Mouse (Mus musculus) layer of hippocampus, postnatal 25 days (tissue): ENCODE data around the gene Nxpe3. TPM values are rescaled to one million over a fixed set of nuclear protein-coding genes. Genes with fewer than 3 reads are reported as not detected.

Experiments
- DNase-seq, 2 experiments: peaks; one replicate each; pipeline ENCODE4 v3.0.0; 2022; ENCODE audit warnings: mixed read lengths in 2 of 2, low spot score in 1 of 2; ENCODE audit errors: extremely low spot score in 1 of 2
- total RNA-seq, 2 experiments: library from RNA; stranded (reverse); gene quantifications; 2 replicates each; pipeline ENCODE4 v1.2.3; 2021

The Nxpe3 gene
- total RNA-seq = 10 to 100 TPM; 11.2 to 11.6 TPM

DNA sequence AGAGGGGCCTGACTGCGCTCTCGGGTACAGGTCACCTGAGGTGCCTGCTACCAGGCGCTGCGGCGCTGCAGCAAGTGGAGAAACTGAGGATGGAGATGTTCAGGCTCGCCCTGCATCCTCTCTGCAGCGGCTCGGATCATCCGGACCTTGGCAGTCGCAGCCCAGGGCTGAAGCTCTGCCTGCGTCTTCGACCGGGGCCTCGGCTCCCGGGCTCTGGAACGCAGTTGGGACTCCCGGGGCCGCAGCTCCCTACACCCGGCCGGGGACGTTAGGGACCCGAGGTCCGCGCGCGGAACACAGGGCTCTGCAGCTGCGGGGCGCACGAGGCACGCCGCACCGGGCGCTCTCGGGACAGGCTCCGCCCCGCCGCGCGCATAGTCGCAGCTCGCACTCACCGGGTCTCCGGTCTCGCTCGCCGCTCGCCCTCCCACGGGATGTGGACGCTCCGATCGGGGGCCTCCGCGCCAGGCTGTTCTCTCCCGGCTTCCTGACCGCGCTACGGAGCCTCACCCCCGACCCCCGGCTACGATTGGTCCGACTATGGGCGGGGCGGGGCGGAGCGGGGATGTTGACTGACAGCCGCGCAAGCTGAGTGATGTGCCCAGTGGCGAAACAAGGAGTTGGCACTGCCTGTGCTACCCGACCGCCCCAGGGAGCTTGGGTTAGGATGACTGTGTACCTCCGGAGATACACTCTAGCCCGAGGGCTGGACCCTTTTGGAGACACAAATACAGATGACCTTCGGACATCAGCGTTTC is at the start of gene Nxpe3:
Gene Nxpe3 (minus strand): TSS at position 393 of the 758 bp plus-strand sequence.
- DNase-seq = peak; percentile 77 to 90

DNA sequence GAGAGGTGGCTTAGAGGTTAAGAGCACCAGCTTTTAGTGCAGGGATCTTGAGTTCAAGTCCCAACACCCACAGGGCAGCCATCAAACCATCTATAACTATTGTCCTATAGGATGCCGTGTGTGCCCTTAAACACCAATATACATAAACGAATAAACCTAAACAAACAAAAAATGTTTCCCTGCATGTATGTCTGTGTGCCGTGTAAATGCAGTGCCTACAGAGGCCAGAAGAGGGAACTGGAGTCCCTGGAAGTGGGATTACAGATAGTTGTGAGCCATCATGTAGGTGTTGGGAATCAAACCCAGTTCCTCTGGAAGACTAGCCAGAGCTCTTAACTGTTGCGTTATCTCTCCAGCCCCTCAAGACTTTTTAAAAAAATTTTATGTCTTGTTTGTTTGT is 45.7 kb upstream of the Nxpe3 start:
- DNase-seq = no peak

DNA sequence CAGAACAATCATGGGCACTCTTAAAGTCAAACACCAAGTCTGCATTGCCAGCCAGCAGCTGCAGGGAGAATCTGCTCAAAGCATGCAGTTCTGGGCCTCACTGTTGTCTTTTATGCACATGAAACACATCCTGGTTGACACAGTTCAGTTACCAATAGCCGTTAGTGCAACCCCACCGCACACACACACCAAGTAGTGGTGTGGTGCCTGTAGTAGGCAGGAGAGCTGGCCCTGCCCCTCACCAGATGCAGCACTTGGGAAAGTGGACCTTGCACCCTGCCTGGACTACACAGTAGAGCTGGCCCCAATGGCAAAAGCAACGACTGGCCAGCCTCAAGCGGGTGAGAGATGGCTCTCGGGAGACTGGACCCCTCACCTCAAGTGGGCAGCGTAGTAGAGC is 44.6 kb upstream of the Nxpe3 start:
- DNase-seq = no peak

DNA sequence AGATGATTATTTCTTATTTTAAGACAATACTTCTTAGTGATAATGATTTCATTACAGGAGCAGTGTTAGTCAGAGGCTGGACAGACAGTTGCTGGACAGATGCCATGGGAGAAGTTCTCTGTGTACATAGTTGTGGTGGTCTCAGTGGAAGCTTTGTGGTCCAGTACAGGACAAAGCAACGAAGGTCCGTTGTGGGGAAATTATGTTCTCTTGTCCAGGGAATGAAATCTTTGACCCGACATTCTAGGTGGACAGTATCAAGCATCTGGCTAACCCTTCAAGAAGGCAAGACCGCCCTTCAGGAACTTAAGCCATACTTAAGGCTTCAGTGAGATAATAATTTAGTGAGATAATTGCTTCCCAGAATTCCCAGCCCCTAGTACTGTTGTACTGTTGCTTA is 43.7 kb upstream of the Nxpe3 start:
- no peak for DNase-seq

DNA sequence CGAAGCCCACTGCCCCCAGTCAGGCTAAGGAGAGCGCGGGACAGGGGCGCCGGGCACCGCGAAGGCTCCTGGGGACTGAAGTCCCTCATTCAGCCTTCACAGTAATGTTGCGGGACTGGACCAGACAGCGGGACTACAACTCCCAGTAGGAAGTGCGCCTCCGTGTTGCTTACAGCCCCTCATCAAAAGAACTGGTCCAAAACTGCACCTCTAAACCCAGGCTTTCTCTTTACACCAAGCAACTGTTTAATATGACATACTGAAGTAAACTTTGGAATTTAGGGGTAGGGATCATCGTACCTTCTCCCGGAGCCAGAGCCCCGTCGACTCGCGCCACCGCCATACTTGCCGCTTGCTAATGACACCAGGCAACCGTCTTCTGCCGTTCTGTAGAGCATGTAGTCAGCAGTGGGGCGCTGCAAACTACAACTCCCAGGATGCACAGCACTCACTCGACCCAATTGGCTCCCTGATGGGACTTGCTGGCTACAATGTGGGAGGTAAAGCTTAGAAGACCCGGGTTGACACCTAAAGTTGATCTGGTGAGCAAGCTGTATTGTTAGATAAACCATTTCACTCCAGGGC is 39.5 kb upstream of the Nxpe3 start, which contains the start of gene Cep97:
Gene Cep97 (minus strand): TSS at position 403 of the 585 bp plus-strand sequence.
- DNase-seq = peak; percentile 76 to 84

DNA sequence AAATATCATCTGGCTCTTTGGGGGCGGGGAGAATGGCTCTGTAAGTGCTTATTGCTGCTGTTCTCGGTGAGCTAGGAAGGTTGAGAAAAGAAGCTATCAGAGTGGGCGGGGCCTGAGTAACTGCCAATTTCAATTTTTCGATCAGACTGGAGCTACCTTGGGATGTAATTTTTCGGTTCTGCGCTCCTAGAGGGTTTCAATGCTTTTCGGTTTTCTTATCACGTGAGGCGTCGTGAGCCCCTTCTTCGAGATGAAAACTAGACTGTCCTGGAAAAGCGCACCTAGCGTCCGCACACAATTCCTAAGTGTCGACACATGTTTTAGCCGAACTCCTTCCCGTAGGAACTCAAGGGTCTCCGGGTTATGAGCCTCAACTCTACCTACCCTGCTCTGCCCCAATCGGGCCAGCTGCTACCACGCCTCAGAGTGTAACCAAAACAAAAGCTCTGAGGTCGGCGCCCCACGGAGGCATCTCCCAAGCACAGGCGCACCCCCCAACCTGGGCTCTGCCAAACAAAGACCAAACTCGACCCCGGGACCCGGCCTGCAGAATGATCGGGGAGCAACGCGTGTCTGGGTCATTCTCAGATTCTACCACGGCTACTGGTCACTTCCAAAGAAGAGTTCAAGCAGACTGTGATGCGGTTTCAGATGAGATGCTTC is 38.7 kb upstream of the Nxpe3 start:
- peak in 1 of 2 experiments; percentile 27 for DNase-seq

DNA sequence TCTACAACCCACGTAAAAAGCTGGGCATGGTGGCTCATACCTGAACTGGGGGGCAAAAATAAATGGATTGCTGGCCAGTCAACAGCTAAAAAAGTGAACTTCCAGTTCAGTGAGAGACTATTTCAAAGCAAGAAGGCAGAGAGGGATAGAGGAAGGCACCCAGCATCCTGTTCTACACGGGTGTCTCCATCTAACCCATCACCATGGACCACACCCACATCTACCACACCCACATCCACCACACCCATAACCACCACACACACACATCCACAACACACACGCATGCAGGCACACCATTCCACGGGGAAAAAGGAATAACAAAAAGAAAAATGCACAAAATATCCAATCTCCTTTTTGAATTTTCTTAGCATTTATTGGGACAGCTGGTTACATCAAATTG is 28.9 kb upstream of the Nxpe3 start:
- DNase-seq = no peak

DNA sequence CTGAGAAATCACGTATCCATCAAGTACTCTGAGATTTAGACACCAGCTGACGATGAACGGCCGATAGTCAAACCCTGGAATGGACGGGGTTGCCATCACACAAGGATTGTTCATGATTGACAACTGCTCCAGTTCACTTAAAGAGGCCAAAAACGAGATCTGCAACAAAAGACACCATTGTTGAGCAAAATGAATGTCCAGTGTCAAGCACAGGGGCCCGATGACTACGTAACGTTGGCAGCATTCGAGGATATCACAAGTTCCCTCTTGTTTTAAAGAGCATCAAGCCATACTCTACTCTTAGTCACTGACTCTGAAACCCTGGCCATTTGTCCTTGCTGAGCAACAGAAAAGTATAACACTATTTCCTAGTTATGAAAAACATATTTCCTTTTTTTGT is 27.0 kb upstream of the Nxpe3 start:
- DNase-seq = no peak

DNA sequence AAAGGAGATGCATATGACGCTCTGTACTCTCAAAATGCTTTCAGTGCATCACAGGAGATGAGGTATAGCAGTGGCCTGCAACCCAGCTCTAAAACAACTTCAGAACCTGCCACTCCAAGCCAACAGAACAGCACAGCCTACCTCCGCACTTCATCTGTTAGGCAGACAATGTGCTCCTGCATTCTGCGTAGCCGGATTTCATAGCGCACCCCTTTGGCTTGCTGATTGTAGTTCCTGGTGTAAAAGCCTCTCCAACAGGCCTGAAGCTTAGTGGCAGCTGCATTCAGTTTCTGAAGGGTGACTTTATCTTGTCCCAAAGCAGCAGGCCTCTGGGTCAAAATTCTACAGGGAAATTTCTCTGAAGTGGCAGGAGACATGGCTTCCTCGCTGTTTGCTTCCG is 19.6 kb upstream of the Nxpe3 start:
- DNase-seq = no peak

DNA sequence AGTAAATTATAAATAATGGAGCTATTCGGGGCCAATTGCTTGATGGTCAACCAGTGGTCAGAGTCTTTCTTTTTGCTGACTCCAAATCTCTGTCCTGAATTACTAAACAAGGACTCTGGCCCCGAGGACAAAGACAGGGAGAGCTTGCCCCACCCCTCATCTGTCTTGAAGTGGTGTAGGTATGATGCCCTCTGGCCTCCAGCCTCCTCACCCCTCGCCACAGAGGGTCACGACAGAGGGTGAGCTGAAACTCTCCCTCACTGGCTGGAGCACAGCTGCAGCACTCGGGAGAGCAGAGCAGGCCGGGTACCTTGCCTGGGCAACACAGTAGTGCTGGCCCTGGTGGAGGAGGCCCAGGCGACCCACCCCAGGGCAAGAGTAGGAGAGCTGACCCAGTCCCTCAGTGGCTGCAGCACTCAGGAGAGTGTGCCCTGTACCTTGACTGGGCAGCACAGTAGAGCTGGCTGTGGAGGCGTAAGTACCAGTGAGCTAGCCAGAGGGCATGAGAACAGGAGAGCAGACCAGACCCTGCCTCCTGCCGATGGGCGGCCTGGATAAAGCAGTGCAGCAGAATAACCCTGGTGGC is 15.2 kb upstream of the Nxpe3 start:
- DNase-seq = no peak

DNA sequence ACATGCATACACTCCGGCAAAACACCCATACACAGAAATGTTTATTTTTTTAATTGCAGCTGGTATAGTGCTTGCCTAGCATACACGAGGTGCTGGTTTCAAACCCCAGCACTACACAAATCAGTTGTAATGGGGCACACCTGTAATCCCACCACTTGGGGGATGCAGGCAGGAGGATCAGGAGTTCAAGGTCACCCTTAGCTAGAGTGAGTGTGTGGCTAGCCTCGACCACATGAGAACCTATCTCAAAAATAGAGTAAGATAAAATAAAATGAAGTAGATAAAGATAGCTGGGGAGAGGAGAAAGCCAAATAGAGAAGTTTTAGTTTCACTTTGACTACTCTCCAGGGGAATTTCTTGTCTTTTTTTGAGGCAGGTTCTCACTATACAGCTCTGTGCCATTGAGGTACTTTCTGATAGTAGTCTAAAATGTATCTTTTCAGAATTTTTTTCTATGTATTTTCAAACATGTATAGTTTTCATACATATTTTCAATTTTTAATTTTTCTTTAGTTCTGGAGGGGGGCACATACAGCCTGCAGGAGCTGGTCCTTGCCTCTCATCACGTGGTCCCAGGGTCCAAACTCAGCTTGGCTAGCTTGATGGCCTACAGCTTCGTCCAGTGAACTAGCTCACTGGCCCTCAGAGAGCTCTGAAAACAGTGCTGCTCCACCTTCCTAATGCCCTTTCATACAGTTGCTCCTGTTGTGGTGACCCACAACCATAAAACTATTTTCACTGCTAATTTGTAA is 12.0 kb upstream of the Nxpe3 start:
- DNase-seq = no peak

DNA sequence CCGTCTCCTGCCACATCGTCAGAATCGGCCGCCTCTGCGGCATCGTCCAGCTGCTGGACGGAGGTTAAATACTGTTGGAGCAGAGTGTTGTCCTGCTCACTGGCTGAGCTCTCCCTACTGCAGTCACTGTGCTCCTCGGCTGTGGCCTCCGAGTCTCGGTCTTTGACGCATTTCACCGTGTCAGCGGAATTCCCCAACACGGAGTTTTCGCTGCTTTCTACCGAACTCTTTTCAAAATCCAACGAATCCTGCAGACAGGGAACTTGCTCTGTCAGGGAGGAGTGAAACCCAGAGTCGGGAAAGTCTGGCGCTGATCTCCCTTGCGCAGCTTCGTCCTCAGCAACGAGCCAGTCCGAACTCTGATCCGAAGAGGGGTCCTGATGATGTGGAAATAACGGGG is 10.3 kb upstream of the Nxpe3 start:
- DNase-seq = no peak

DNA sequence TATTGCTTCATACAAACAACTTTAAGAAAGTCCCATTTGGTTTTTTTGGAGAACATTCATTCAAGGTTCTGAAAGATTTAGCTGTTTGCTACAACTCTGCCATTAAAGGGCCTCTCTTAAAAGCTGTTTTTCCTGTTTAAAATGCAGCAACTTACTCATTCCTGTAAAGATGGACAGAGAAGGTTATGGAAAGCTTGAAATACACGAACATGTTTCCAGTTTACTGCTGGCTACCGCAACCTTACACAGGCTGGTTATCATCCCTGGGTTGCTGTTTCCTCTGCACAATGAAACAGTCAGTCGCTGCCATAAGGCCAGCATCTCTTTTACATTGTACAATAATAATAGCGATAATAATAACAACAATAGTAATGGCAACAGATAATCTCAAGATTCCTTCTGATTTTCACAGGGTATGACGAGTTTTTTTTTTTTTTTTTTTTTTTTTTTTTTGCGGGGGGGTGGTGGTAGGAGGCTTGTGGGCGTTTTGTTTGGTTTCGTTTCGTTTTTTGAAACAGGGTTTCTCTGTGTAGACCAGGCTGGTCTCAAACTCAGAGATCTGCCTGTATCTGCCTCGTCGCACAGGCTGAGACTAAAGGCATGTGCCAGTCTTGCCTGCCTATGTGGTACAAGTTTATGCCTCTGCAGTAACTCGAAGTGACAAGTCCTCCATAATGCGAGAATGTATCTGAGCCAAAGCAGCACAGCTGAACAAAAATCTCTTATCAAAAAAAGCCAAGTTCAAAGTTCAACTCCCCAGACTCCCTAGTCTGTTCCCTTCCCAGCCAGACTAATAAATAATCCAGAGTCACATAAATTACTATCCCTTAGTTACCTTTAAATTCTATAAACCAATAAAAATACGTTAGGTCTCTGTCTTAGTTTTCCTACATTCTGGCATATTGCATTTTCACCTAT is 7.0 kb upstream of the Nxpe3 start:
- DNase-seq = no peak

DNA sequence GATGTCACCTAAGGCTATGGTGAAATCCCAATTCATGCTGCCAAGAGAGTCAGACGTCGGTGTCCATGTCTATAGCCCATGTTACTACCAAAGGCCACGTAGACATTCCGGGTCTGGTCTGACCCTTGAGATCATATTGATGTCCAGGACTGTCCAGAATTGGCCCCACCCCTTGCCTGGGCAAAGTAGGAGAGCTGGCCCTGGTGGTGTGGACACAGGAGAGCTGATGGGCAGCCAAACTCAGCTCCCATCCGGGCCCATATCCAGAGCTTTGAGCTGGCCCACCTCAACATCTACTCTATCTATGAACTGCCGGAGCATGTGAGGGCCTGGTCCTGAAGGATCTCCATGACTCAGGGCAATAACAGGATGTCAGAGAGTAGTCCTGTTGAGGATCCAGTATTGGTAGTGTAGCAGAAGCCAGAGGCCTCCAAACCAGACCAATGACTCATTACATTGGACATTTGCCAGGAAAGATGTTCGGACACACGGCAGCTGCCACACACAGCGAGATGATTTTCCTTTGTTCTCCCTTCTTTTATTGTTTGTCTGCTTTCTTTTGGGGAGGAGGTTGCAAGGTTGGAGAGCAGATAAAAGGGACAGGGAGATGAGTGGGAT is 3.4 kb upstream of the Nxpe3 start:
- DNase-seq = no peak

DNA sequence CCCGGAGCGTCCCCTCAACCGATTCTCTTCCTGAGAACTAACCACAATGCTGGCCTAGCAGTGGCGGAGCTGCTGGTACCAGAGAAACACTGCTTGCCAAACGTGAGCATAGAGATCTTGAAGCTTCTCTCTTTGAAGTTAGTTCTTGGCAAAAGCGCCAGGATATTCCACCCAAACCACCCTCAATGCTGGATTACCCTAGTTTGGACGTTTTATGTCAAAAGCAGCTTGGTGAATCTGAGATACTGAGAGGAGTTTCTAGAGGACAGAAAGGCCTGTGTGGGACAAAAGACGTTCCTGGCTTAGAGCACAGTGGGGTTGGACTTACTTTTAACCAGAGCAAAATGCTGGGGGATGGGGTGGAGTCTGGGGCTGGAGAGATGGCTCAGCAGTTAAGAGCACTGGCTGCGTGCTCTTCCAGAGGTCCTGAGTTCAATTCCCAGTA is 588 bp upstream of the Nxpe3 start:
- DNase-seq = no peak

DNA sequence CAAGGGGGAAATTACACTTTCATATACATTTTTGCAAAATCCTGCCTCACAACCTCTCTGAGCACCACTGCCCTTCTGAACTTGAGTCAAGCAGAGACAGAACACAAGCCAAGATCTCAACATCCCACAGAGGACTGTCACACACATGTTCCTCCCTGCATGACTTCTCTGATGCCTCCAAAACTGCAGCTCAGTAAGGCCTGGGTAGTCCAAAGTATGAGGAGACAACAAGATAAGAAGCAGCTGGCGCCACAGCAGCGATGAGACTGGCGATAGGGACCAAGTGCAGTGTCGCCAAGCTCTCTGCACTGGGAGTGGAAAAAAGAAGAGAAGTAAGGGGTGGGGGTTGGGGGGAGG is 571 bp downstream of the Nxpe3 start:
- no peak for DNase-seq

DNA sequence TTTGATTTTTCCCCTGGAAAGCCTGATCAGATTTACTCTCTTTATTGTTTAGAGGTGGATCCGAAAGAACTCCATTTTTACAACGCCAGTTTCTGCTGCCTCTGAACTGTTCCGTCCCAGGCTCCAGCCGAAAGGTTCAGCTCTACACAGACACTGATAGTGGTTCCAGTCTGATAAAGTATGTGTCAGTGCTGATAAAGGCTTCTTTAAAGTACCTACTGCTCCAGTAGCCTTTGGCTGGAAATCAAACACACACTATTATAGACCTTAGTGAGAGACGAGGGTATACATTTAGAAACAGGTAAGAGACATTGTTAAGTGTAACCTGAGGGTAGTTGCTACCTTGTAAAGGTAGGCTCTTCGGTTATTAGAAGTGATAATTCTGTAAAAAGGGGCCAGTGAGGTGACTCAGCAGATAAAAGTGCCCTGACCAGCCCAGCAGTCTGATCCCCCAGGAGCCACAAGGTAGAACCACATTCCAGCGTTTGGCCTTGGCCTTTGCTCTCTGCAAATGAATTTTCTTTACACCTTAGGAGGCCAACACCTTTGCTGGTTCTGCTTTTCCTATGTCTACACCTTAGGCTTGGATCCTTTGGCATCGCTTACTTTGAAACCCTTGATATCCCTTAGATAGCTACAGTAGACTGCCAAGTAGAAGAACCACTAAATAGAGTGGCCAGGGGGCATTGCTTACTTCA is 1.5 kb downstream of the Nxpe3 start:
- DNase-seq = no peak

DNA sequence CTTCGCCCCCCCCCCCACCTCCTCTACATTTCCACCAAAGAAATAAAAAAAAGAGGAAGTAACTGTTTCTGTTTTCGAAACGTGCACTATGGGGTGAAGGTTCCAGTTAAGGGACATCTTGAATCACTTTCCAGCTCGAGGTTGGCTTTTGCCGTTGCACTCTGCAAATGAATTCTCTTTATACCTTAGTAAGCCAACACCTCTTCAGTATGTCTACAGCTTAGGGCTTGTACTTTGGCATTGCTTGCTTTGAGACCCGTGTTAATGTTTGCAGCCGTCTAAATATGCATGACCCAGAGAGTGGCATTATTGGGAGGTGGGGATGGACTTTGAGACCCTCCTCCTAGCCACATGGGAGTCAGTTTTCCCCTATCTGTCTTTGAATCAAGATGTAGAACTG is 2.6 kb downstream of the Nxpe3 start:
- DNase-seq = no peak

DNA sequence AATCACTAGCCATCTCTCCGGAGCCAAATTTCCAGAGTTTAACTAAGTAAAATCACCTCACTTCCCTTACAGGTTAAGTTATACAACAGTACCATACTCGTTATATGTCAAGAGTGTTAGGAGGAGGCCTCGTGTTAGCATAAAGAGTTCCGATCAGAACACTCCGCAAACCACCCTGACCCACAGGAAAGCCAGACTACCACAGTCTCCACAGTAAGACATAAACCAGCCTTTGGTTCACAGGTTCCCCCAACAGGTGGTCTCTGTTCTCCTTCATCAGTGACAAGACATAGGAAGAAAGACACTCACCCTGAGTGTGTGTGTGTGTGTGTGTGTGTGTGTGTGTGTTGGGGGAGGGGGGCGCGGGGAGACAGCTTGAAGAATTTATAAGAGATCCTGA is 3.7 kb downstream of the Nxpe3 start:
- DNase-seq = no peak
